Mouse (Mus musculus) G1E (cell line): ENCODE measurements around the gene Hmmr.

ENCODE experiments used
- CTCF ChIP-seq: IDR thresholded peaks from 2 replicates; pipeline ENCODE4 v1.5.1; 2012; ENCODE audit warnings: low read depth, low read length, inconsistent platforms, mixed read lengths
- GATA1 ChIP-seq: IDR thresholded peaks from 2 replicates; pipeline ENCODE4 v1.6.1; 2012; ENCODE audit warnings: borderline replicate concordance, low read length, inconsistent platforms, mixed read lengths
- TAL1 ChIP-seq: conservative IDR thresholded peaks from 2 replicates; pipeline ENCODE4 v1.6.1; 2012; ENCODE audit warnings: low read depth, low read length, inconsistent platforms, mixed read lengths

GRCm38 (mm10) chr11:40753836-40754235, 20.6 kb upstream of the Hmmr start:
- TF ChIP-seq TAL1 (no peak), CTCF (no peak), GATA1 (no peak)
